ENCODE assay signal across 27 mouse cellular contexts in genomic region chr2:77286755-77287154, GRCm38 (mm10). TPM values are rescaled to one million over a fixed set of nuclear protein-coding genes. Genes with fewer than 3 reads are reported as not detected.
DNase-seq lines count a peak whose midpoint lies in the region; ATAC-seq and TF ChIP-seq lines count a peak whose summit lies in the region.
"Had no signal": no experiment of that assay in that cellular context is flagged by ENCODE, and none has a peak within 500 bp of the region (broad histone marks: within the 10 kb centered on the region; RNA-seq: fewer than 3 reads in every experiment).

No protein-coding gene starts in this region.

- no peaks in the 10 kb centered on the region for H3K79me2 ChIP-seq in myocyte (ENCODE audit: control insufficient read depth, insufficient read depth)

- H3K27me3 ChIP-seq in myocyte (ENCODE audit: control insufficient read depth, insufficient read depth, insufficient read length): no peaks in the 10 kb centered on the region
- H3K27me3 ChIP-seq: embryonic facial prominence, embryonic 12.5 days; hindbrain, embryonic 15.5 days; lung, embryonic 15.5 days; midbrain, embryonic 15.5 days had no signal

- DNase-seq in heart, adult 11 months: peak; percentile 94
- no peak for DNase-seq in heart, adult 8-10 months (ENCODE audit: low spot score)
- DNase-seq in 3T3-L1 (ENCODE audit: low read depth, low spot score): peak; percentile 58
- DNase-seq in layer of hippocampus, postnatal 14 days (ENCODE audit: low spot score in 2 of 2): no peak
- DNase-seq in Muller cell, postnatal 12 days (ENCODE audit: inconsistent ontology term): no peak
- DNase-seq: adrenal gland, postnatal 14 days; B cell, adult 2 months; cerebellum, adult 11-12 months; cerebellum, adult 9-11 months; gastrocnemius, postnatal 14 days; kidney, adult 11 months; kidney, postnatal 14 days; layer of hippocampus, adult 9-11 months; liver; right cerebral cortex, postnatal 25 days; spleen, adult 18-20 months; thymus, adult 2 months; thymus, postnatal 36 days had no signal

- H3K4me3 ChIP-seq in myocyte: no peak overlapping the region
- H3K4me3 ChIP-seq: embryonic facial prominence, embryonic 12.5 days; heart, adult 2 months; heart, embryonic 13.5 days; hindbrain, embryonic 15.5 days; lung, embryonic 15.5 days; midbrain, embryonic 15.5 days had no signal

- peak overlapping the region; percentile 14 for H3K4me2 ChIP-seq in myocyte (ENCODE audit: low read depth)
- H3K4me2 ChIP-seq: embryonic facial prominence, embryonic 12.5 days; heart, embryonic 13.5 days; hindbrain, embryonic 15.5 days; lung, embryonic 15.5 days; midbrain, embryonic 15.5 days had no signal

- H3K36me3 ChIP-seq in myocyte (ENCODE audit: control insufficient read depth, insufficient read depth): no peaks in the 10 kb centered on the region
- H3K36me3 ChIP-seq: embryonic facial prominence, embryonic 12.5 days; heart, embryonic 13.5 days; hindbrain, embryonic 15.5 days; lung, embryonic 15.5 days; midbrain, embryonic 15.5 days had no signal

- ATAC-seq in common myeloid progenitor, adult 5-6 weeks (replicated peaks; ENCODE audit: low read depth, poor library complexity, severe bottlenecking): peak; percentile 56; the same call in 1 of the 2 replicates
- ATAC-seq: inflammation-experienced regulatory T-cells, adult 6 months; midbrain, embryonic 15.5 days had no signal

- no peak overlapping the region for H3ac ChIP-seq in myocyte (ENCODE audit: control insufficient read depth, insufficient read length)

- TF ChIP-seq POLR2A in myocyte (IDR thresholded peaks at IDR 0.05; ENCODE audit: insufficient read length, low read depth): no peak

TF ChIP-seq in myocyte, 11 proteins besides CTCF, POLR2A, EP300 and RAD21:
- TF ChIP-seq TCF12 (IDR thresholded peaks at IDR 0.05; ENCODE audit: insufficient read depth, poor library complexity, severe bottlenecking) (no peak), TCF3 (IDR thresholded peaks at IDR 0.05; ENCODE audit: insufficient read length, low read depth) (no peak), MYOG (IDR thresholded peaks at IDR 0.05; ENCODE audit: control insufficient read depth in 1 of 3, insufficient read depth in 1 of 3, insufficient read length in 2 of 3, low read depth in 2 of 3) (peak in 1 of 3 experiments; percentile 52), MYOD1 (IDR thresholded peaks at IDR 0.05; ENCODE audit: control insufficient read depth in 1 of 3, insufficient read length in 2 of 3, low read depth in 2 of 3) (peak in 1 of 3 experiments; percentile 37)

RNA-seq across cellular contexts. Expression of gene Sestd1, which starts 6.4 kb away (rescaled TPM):
- 10 to 100 TPM; 16.3 to 19.4 (median 17.2) TPM for total RNA-seq in heart, adult 8-10 months (2022)
- total RNA-seq in common myeloid progenitor, adult 5-6 weeks (2017): 14.4 and 22.2 TPM in 2 replicates
- 11.3 TPM for polyA plus RNA-seq in myocyte (2012; fragmentation: generic; extraction: Trizol)
- total RNA-seq in layer of hippocampus, postnatal 14 days (2021): 10 to 100 TPM; 66.7 to 71.9 TPM

Comparison
In these comparisons a context has a peak if more than half of its experiments do, and no peak if none do; other contexts are left out.
1. DNase-seq: peak in heart, adult 11 months (single experiment) and 3T3-L1 (single experiment); none in heart, adult 8-10 months (single experiment), layer of hippocampus, postnatal 14 days (0 of 2) and Muller cell, postnatal 12 days (single experiment).